Mouse (Mus musculus) retina, postnatal 7 days (tissue): ENCODE results near the gene Psmc3.
"Not testable (repeated sequence)": the region's sequence is repeated elsewhere in the genome, so short reads cannot be mapped to it uniquely, and the experiment has no call there.

Experiments used
- DNase-seq: peaks from one replicate; pipeline ENCODE4 v3.0.0-alpha.2; 2012; ENCODE audit warnings: low read depth, low spot score

The Psmc3 gene

GRCm38 (mm10) chr2:91081775-91082695 is 28.2 kb downstream of the Psmc3 start, which contains the start of gene Spi1:
Gene Spi1, plus strand, starts transcription at chr2:91082390.
- no peak for DNase-seq

- no peak for DNase-seq
Observed at GRCm38 (mm10) chr2:91082844-91083243, 29.0 kb downstream of the Psmc3 start.

- DNase-seq = no peak
Observed at GRCm38 (mm10) chr2:91083366-91083940, 29.6 kb downstream of the Psmc3 start.

GRCm38 (mm10) chr2:91084179-91084820 is 30.5 kb downstream of the Psmc3 start:
- no peak for DNase-seq

GRCm38 (mm10) chr2:91085494-91086391 is 31.9 kb downstream of the Psmc3 start:
- DNase-seq = no peak

GRCm38 (mm10) chr2:91086392-91087237 is 32.8 kb downstream of the Psmc3 start:
- DNase-seq = no peak

GRCm38 (mm10) chr2:91087453-91087852 is 33.6 kb downstream of the Psmc3 start:
- DNase-seq = no peak

GRCm38 (mm10) chr2:91088987-91089386 is 35.2 kb downstream of the Psmc3 start:
- no peak for DNase-seq

GRCm38 (mm10) chr2:91090208-91090607 is 36.4 kb downstream of the Psmc3 start:
- no peak for DNase-seq

GRCm38 (mm10) chr2:91090827-91091226 is 37.0 kb downstream of the Psmc3 start:
- no peak for DNase-seq

GRCm38 (mm10) chr2:91096524-91096923 is 42.7 kb downstream of the Psmc3 start:
- DNase-seq = no peak

GRCm38 (mm10) chr2:91097015-91097414 is 43.2 kb downstream of the Psmc3 start:
- no peak for DNase-seq

GRCm38 (mm10) chr2:91098156-91098555 is 44.3 kb downstream of the Psmc3 start:
- DNase-seq = no peak

GRCm38 (mm10) chr2:91101124-91101740 is 47.4 kb downstream of the Psmc3 start:
- peak; percentile 84 for DNase-seq

GRCm38 (mm10) chr2:91108156-91108555 is 54.3 kb downstream of the Psmc3 start:
- DNase-seq = no peak

GRCm38 (mm10) chr2:91109241-91109640 is 55.4 kb downstream of the Psmc3 start:
- no peak for DNase-seq

- no peak for DNase-seq
Observed at GRCm38 (mm10) chr2:91109807-91110385, 56.1 kb downstream of the Psmc3 start.

GRCm38 (mm10) chr2:91110429-91110828 is 56.6 kb downstream of the Psmc3 start:
- DNase-seq = no peak

GRCm38 (mm10) chr2:91111832-91112231 is 58.0 kb downstream of the Psmc3 start:
- DNase-seq = not testable (repeated sequence)

GRCm38 (mm10) chr2:91112491-91112890 is 58.7 kb downstream of the Psmc3 start:
- no peak for DNase-seq
